Mouse (Mus musculus) E14TG2a.4 (cell line): Measurements from ENCODE around the gene Etl4.

Source experiments
- CTCF ChIP-seq: conservative IDR thresholded peaks from 2 replicates; pipeline ENCODE4 v1.5.1; 2014; ENCODE audit warnings: low read length
- NANOG ChIP-seq: IDR thresholded peaks from 2 replicates; pipeline ENCODE4 v1.6.1; 2014; ENCODE audit warnings: borderline replicate concordance, low read length, mixed read lengths
- POU5F1 ChIP-seq: IDR thresholded peaks from 2 replicates; pipeline ENCODE4 v1.6.1; 2014; ENCODE audit warnings: low read length, borderline replicate concordance

DNA sequence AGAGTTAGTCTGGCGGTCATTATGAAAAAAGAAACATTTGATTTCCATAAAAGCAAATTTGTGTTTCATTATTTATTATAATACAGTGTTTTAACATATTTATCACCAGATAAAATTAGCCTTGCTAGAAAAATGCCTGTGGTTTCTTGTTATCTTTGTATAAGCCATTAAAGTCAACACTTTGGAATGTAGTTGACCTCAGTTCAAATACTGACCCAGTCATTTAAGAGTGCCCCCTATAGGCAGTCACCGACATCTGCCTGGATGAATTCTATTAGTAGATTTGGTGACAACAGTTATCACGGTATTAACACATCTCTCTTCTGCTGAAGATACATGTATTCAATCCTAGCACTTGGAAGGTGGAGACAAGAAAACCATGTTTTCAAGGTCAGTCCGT, 536.6 kb downstream of the Etl4 start:
- TF ChIP-seq CTCF (peak; percentile 61), POU5F1 (no peak), NANOG (no peak)
